Mouse (Mus musculus): Measurements from ENCODE around the gene Olfr510. TPM values are rescaled to one million over a fixed set of nuclear protein-coding genes. Genes with fewer than 3 reads are reported as not detected.
"Not testable (repeated sequence)": the region's sequence is repeated elsewhere in the genome, so short reads cannot be mapped to it uniquely, and the experiment has no call there.

Olfr510 gene
- total RNA-seq (2021) = not detected
- long read RNA-seq = 0 reads

GRCm38 (mm10) chr7:108666118-108666517 is at the start of gene Olfr510:
Olfr510 (plus strand) TSS chr7:108666418.
- no peak for DNase-seq (ENCODE audit: low spot score in 2 of 2)

GRCm38 (mm10) chr7:108616781-108617180 is 49.4 kb upstream of the Olfr510 start:
- DNase-seq (ENCODE audit: low spot score in 2 of 2) = not testable (repeated sequence)

GRCm38 (mm10) chr7:108621514-108621913 is 44.7 kb upstream of the Olfr510 start, which contains the start of gene Olfr507:
Olfr507 (plus strand) TSS chr7:108621814.
- DNase-seq (ENCODE audit: low spot score in 2 of 2) = no peak

GRCm38 (mm10) chr7:108629694-108630093 is 36.5 kb upstream of the Olfr510 start, which contains the start of gene Olfr508:
Olfr508 (plus strand) TSS chr7:108629994.
- no peak for DNase-seq (ENCODE audit: low spot score in 2 of 2)

- DNase-seq (ENCODE audit: low spot score in 2 of 2) = no peak
Measured at GRCm38 (mm10) chr7:108651806-108652205, 14.4 kb upstream of the Olfr510 start, which contains the start of gene Olfr509. Olfr509 (minus strand) TSS chr7:108651906.

GRCm38 (mm10) chr7:108662419-108662818 is 3.8 kb upstream of the Olfr510 start:
- no peak for DNase-seq (ENCODE audit: low spot score in 2 of 2)

- DNase-seq (ENCODE audit: low spot score in 2 of 2) = no peak
Measured at GRCm38 (mm10) chr7:108671058-108671457, 4.8 kb downstream of the Olfr510 start.

- no peak for DNase-seq (ENCODE audit: low spot score in 2 of 2)
Measured at GRCm38 (mm10) chr7:108678886-108679285, 12.7 kb downstream of the Olfr510 start.

GRCm38 (mm10) chr7:108713020-108713419 is 46.8 kb downstream of the Olfr510 start, which contains the start of gene Olfr512:
Olfr512 (plus strand) TSS chr7:108713320.
- no peak for DNase-seq (ENCODE audit: low spot score in 2 of 2)

Other genes starting within 250 kb of the Olfr510 start
- gene Olfr497, start 246.0 kb upstream of the Olfr510 start, total RNA-seq (2021) = not detected
- gene Olfr498, start 201.1 kb upstream of the Olfr510 start, total RNA-seq (2021) = not detected
- not detected for gene Olfr502, start 141.4 kb upstream of the Olfr510 start, total RNA-seq (2021)
- not detected for gene Olfr503, start 121.9 kb upstream of the Olfr510 start, total RNA-seq (2021)
- not detected for gene Olfr504, start 100.6 kb upstream of the Olfr510 start, total RNA-seq (2021)
- not detected for gene Olfr506, start 55.6 kb upstream of the Olfr510 start, total RNA-seq (2021)
- not detected for gene Olfr507, start 44.6 kb upstream of the Olfr510 start, total RNA-seq (2021)
- gene Olfr508, start 36.4 kb upstream of the Olfr510 start, total RNA-seq (2021) = not detected
- gene Olfr509, start 14.5 kb upstream of the Olfr510 start, total RNA-seq (2021) = not detected
- gene Olfr512, start 46.9 kb downstream of the Olfr510 start, total RNA-seq (2021) = not detected
- gene Olfr513, start 84.6 kb downstream of the Olfr510 start, total RNA-seq (2021) = not detected
- not detected for gene Olfr514, start 159.6 kb downstream of the Olfr510 start, total RNA-seq (2021)
- gene Olfr516, start 184.1 kb downstream of the Olfr510 start, total RNA-seq (2021) = not detected
- not detected for gene Olfr517, start 206.0 kb downstream of the Olfr510 start, total RNA-seq (2021)
- gene Olfr518, start 218.6 kb downstream of the Olfr510 start, total RNA-seq (2021) = not detected
- gene Olfr519, start 228.0 kb downstream of the Olfr510 start, total RNA-seq (2021) = not detected